Mouse (Mus musculus) spleen, adult 2 months (tissue): ENCODE measurements around the gene Myo1d.

Experiments
- CTCF ChIP-seq: fragments of 200-500 bp; IDR thresholded peaks from 2 replicates; pipeline ENCODE4 v1.5.1; 2011; ENCODE audit warnings: mild to moderate bottlenecking, inconsistent platforms; ENCODE audit not compliant: insufficient read depth, insufficient read length, insufficient replicate concordance; ENCODE audit errors: extremely low read depth
- POLR2A ChIP-seq: fragments of 200-500 bp; IDR thresholded peaks from 2 replicates; pipeline ENCODE4 v1.6.1; 2011; ENCODE audit warnings: low read depth, low read length, inconsistent platforms

GRCm38 (mm10) chr11:80506483-80506882 lies 273.3 kb downstream of the Myo1d start:
- TF ChIP-seq POLR2A (no peak), CTCF (no peak)
